Mouse (Mus musculus): ENCODE measurements at regions not wholly inside any gene's neighbourhood (a gene's known extent, or its start where the extent isn't known, plus 50 kb on each side); places are given as distances from the start of the nearest gene placed in this dataset.

DNA sequence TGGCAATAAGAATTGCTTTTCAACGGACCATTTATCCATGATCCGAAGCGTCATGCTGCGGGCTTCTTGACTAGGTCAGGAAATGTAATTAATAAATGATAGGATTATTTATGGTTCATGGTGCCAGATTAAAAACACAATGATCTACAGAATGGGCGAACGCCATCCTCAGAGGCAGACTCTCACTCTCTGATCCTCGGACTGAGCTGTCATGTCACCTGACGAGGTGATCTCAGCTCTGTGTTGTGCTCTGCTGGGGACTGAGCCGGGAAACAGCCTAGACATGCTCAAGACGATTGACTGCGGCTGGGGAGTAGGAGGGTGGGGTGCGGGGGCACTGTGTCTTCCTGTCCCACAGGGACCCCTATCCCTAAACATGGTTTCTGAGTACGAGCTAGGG is 217.4 kb upstream of the A230072I06Rik start:
- no peaks in the 10 kb centered on the region for H3K79me2 ChIP-seq (replicated peaks; ENCODE audit: control insufficient read depth, extremely low read depth, insufficient read depth, poor library complexity, severe bottlenecking)
- no peak for TF ChIP-seq KAT2A (IDR thresholded peaks at IDR 0.05; ENCODE audit: insufficient replicate concordance, low read length)
- no peak for TF ChIP-seq SIN3A (IDR thresholded peaks at IDR 0.05; ENCODE audit: low read length)
- TF ChIP-seq MEF2A (IDR thresholded peaks at IDR 0.05; ENCODE audit: borderline replicate concordance, low read depth, low read length) = no peak
- TF ChIP-seq ELF1 (IDR thresholded peaks at IDR 0.05; ENCODE audit: low read depth, low read length) = no peak
- TF ChIP-seq TCF12 (IDR thresholded peaks at IDR 0.05; ENCODE audit: low read depth, low read length) = no peak
- no peak for TF ChIP-seq POLR2AphosphoS2 (IDR thresholded peaks at IDR 0.05; ENCODE audit: low read depth, low read length)
- no peak for TF ChIP-seq E2F4 (IDR thresholded peaks at IDR 0.05; ENCODE audit: insufficient replicate concordance, low read depth, low read length)
- no peak for TF ChIP-seq RAD21 (IDR thresholded peaks at IDR 0.05; ENCODE audit: low read depth, low read length)
- no peak for TF ChIP-seq CTCF (conservative IDR thresholded peaks at IDR 0.05 in 1 of 2, IDR thresholded peaks at IDR 0.05 in 1 of 2; ENCODE audit: low read depth in 2 of 2, low read length in 2 of 2)
- TF ChIP-seq MYC (IDR thresholded peaks at IDR 0.05; ENCODE audit: low read depth, low read length) = no peak
- TF ChIP-seq SMC3 (IDR thresholded peaks at IDR 0.05; ENCODE audit: low read depth, low read length) = no peak
- no peak for TF ChIP-seq USF2 (conservative IDR thresholded peaks at IDR 0.05; ENCODE audit: low read depth, low read length)
- no peak for TF ChIP-seq NELFE (IDR thresholded peaks at IDR 0.05; ENCODE audit: low read depth, low read length)
- TF ChIP-seq ZKSCAN1 (IDR thresholded peaks at IDR 0.05; ENCODE audit: borderline replicate concordance, low read depth, low read length) = no peak
- TF ChIP-seq POLR2A (IDR thresholded peaks at IDR 0.05; ENCODE audit: low read depth, low read length) = no peak
- no peak for DNase-seq (ENCODE audit: extremely low read depth)
- H3K9me3 ChIP-seq (replicated peaks; ENCODE audit: low read length) = no peaks in the 10 kb centered on the region
- peaks cover 67% of the 10 kb centered on the region for H3K27me3 ChIP-seq (replicated peaks)
- H3K4me3 ChIP-seq (replicated peaks in 1 of 3; ENCODE audit: low read depth in 2 of 3, low read length in 2 of 3, poor library complexity in 1 of 3) = no peak overlapping the region
- H3K36me3 ChIP-seq (replicated peaks in 1 of 2; ENCODE audit: control insufficient read depth in 1 of 2, insufficient read depth in 1 of 2, low read length in 1 of 2) = no peaks in the 10 kb centered on the region
- H3K4me1 ChIP-seq (ENCODE audit: control insufficient read depth in 1 of 2, insufficient read depth in 2 of 2) = no peaks in the 10 kb centered on the region
- dilution Hi-C loops (cut with MboI; ENCODE audit: extremely low pct_ligation_motif_present, extremely low pct_unique_long_range_greater_than_20kb, low sequenced_read_pairs) (no loop called here), in situ Hi-C loops (cut with MboI; ENCODE audit: low pct_ligation_motif_present, low pct_unique_long_range_greater_than_20kb, low sequenced_read_pairs) (no loop called here)
- H3K27ac ChIP-seq (ENCODE audit: insufficient read depth, low read depth) = no peak overlapping the region
- no peak overlapping the region for H3K9ac ChIP-seq (ENCODE audit: insufficient read depth, low read depth)
- no peak overlapping the region for H3K4me2 ChIP-seq (ENCODE audit: insufficient read depth, low read depth, poor library complexity, severe bottlenecking)

DNA sequence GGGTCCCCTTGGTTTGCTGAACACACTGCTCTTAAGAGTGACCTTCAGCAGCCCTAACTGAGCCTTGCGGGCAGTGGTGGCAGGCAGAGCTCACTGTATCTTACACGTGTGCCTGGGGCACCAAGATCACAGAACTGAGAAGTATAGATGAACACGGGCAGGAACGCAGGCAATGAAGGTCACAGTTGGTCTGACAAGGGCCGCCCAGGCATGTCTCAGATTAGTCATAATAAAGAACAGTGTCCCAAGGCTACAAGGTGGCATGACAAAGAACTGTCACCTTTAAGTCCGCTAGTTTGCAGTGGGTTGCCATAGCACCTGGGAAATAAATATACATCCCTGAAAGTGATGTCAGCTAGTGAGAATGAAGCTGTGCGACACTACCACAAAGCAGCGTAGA is 215.9 kb upstream of the A230072I06Rik start:
- Histone ChIP-seq H3K9me3 (replicated peaks; ENCODE audit: low read length) (no peaks in the 10 kb centered on the region), H3K27me3 (replicated peaks) (peaks cover 72% of the 10 kb centered on the region), H3K36me3 (replicated peaks in 1 of 2; ENCODE audit: control insufficient read depth in 1 of 2, insufficient read depth in 1 of 2, low read length in 1 of 2) (no peaks in the 10 kb centered on the region), H3K79me2 (replicated peaks; ENCODE audit: control insufficient read depth, extremely low read depth, insufficient read depth, poor library complexity, severe bottlenecking) (no peaks in the 10 kb centered on the region), H3K4me1 (ENCODE audit: control insufficient read depth in 1 of 2, insufficient read depth in 2 of 2) (no peaks in the 10 kb centered on the region), H3K27ac (ENCODE audit: insufficient read depth, low read depth) (no peak overlapping the region), H3K4me3 (replicated peaks in 1 of 3; ENCODE audit: low read depth in 2 of 3, low read length in 2 of 3, poor library complexity in 1 of 3) (no peak overlapping the region), H3K4me2 (ENCODE audit: insufficient read depth, low read depth, poor library complexity, severe bottlenecking) (no peak overlapping the region), H3K9ac (ENCODE audit: insufficient read depth, low read depth) (no peak overlapping the region)
- TF ChIP-seq CHD1 (IDR thresholded peaks at IDR 0.05; ENCODE audit: low read depth, low read length) = no peak
- TF ChIP-seq JUN (IDR thresholded peaks at IDR 0.05; ENCODE audit: insufficient read depth, low read depth, low read length) = no peak
- TF ChIP-seq KAT2A (IDR thresholded peaks at IDR 0.05; ENCODE audit: insufficient replicate concordance, low read length) = no peak
- TF ChIP-seq POLR2AphosphoS2 (IDR thresholded peaks at IDR 0.05; ENCODE audit: low read depth, low read length) = no peak
- TF ChIP-seq USF1 (IDR thresholded peaks at IDR 0.05; ENCODE audit: low read depth, low read length) = no peak
- in situ Hi-C loops (cut with MboI; ENCODE audit: low pct_ligation_motif_present, low pct_unique_long_range_greater_than_20kb, low sequenced_read_pairs) = no loop called here
- no peak for DNase-seq (ENCODE audit: extremely low read depth)
- dilution Hi-C loops (cut with MboI; ENCODE audit: extremely low pct_ligation_motif_present, extremely low pct_unique_long_range_greater_than_20kb, low sequenced_read_pairs) = no loop called here
